Mouse (Mus musculus): ENCODE measurements around the gene Rcc1l.

Gene Rcc1l

DNA sequence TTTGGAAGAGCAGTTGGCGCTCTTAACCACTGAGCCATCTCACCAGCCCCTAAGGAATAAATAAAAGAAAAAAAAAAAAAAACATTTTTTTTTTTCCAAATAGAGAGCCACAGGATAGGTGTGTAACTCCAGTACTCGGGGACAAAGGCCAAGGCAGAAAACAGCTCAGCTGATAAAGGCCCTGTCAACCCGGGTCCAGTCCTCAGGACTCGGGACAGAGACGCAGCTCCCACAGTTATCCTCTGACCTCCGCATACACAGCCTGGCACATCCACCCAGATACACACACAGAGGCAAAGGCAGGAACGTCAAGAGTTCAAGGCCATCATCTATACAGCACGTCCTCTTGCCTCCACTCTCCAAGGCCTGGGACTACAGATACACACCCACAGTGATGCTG lies 6.4 kb downstream of the Rcc1l start:
- no peak for DNase-seq (ENCODE audit: low spot score in 2 of 2)

DNA sequence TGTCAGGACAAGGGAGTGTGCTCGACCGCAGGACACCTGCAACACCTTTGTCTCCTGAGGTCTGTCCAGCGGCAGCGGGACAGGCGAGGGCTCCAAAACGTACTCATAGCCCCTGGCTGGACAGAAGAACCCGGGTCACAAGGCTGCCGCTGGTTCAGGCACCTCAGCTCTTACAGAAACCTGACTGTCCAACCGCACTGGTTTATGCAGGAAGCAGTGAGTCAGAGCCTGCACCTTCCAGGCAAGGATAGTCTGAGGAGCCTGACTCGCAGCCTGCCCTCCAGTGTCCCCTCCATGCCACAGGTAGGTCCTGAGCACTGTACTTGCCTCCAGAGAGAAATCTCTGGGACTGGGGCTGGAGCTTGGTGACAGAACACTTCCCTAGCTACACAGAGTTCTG lies 7.3 kb downstream of the Rcc1l start:
- no peak for DNase-seq (ENCODE audit: low spot score in 2 of 2)

DNA sequence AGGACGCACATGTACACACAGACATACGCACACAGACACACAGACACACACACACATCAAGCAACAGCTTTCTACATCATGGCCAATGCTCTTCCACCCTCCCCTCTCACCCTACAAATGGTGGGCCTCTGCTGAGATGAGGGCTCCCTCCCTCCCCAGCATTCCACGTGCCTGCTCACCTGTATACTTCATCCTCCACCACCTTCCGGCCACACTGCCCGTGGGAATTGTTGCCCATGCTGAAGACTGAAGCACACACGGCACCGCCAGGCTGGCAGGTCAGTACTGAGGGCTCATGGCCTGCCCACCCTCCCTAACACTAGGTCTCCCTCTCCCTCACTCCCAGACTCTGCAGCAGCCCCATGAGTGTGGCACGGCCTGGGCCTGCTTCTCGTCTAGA lies 8.5 kb downstream of the Rcc1l start:
- DNase-seq (ENCODE audit: low spot score in 2 of 2) = no peak

DNA sequence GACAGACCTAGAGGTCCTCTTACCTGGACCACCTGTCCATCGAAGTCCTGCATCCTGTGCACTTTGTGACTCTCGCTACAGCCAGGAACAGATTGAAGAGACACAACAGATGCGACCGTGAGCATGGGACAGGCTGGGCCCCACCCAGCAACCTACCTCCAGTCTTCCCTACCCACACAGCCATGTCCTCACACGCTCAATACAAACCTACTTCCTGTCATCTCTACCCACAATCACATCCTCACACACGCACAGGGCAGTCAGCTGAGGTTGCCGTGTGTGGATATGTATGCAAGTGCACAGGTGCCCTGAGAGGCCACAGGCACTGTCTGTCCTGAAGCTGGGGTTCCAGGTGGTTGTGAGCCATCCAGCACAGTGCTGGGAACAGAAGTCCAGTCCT lies 9.9 kb downstream of the Rcc1l start:
- DNase-seq (ENCODE audit: low spot score in 2 of 2) = no peak

DNA sequence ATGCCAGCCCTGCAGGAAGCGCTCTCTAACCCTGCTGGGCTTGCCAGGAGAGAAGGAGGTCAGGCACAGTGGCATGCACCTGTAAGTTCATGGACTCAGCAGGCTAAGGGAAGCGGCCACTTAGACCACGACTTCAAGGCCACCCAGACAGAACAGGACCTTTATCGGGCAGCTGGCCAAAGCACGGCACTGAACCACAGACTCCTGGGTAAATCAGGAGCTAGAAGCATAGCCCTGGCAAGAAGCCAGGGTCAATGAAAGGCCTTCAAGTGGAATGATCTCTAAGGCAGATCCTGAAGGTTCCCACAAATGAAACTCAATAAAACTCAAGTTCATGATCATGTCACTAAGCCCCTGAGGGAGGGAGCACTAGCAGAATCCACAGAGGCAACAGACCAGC lies 11.9 kb downstream of the Rcc1l start:
- DNase-seq (ENCODE audit: low spot score in 2 of 2) = no peak

DNA sequence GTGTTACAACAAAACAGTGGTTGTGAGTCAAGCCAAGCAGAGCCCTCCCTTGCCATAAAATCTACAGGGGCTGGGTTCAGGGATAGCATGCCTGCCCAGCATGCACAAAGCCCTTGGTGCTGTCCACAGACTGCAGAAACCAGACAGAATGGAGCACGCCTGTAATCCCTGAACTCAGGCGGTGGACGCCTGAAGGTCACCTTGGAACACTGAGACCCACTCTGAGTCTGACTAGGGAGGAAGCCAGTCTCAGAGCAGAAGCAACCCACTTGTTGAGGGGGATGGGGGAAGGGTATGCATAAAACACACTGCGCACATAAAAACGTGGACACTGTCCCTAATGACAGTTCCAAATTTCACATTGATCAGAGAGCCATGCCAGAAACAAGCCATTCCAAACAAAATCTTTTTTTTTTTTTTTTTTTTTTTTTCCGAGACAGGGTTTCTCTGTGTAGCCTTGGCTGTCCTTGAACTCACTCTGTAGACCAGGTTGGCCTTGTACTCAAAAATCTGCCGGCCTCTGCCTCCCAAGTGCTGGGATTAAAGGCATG lies 20.6 kb downstream of the Rcc1l start:
- no peak for DNase-seq (ENCODE audit: low spot score in 2 of 2)

DNA sequence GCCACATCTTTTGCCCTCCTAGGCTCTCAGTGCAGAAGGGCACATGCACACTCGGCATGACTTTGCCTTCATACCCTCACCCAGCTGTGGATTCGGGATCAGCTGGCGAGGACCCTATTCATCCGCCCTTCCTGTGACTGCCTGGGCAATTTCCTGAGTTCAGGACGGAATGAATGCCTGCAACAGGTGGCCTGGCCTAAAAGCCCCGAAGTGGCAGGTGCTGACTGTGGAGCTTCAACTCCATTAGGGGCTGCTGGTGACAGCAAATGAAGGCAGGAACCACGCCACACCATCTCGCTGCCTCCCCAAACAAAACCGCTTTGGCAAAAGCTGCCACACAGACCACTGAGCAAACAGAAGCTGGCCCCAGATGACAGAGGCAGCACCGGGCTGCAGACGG lies 24.7 kb downstream of the Rcc1l start:
- no peak for DNase-seq (ENCODE audit: low spot score in 2 of 2)

DNA sequence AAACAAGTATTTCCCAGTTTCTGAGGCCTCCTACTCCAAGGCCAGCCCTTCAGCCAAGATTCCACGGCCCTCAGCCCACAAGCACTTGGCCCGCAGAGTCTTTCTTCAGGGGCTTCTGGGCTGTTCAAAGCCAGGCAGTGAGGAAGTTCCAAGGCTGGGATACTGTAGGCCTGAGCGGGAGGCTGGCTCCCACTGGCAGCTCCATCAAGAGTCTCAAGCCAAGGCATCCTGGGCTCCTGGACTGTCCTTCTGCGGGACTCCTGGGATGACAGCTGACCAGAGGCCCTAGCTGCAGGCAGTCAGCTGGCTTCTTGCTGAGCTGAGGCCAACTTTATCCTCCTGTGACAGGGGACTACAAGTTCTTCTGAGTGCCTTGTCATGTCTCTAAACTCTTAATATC lies 28.4 kb downstream of the Rcc1l start:
- DNase-seq (ENCODE audit: low spot score in 2 of 2) = no peak

DNA sequence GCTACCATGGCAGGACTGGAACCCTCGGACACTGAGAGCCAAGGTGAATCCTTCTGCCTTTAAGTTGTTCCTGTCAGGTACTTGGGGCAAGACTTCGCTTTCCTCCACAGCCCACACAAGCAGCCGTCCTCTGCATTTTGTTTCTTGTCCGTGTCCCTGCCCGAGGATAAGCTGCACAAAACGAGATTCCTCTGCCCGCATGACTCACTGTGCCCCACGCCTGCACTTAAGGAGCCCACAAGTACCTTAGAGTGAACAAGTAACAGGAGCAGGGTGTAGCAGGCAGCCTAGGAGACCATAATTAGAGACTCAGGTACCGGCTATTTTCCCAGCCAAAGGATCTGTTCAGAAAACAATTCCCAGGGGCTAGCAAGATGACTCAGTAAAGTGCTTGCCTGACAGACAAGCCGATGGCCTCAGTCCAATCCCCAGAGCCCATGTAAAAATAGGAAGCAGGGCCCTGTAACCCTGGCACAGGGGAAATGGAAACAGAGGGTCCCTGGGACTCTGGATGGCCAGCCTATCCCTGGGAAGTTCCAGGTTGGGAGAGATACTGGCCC lies 29.3 kb downstream of the Rcc1l start:
- no peak for DNase-seq (ENCODE audit: low spot score in 2 of 2)

DNA sequence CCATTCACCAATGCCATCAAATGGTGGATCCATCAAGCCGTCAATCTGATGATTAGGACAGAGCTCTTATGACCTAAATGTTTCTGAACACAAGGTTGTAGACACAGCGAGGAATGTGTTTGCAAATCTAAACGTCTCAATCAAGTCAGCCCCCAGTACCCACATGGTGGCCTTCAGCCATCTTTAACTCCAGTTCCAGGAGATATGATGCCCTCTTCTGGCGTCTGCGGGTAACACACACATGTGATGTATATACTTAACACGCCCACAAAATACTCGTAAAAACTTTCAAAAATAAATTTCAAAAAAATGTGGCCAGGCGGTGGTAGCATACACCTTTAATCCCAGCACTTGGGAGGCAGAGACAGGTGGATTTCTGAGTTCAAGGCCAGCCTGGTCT lies 31.6 kb downstream of the Rcc1l start:
- DNase-seq (ENCODE audit: low spot score in 2 of 2) = no peak

DNA sequence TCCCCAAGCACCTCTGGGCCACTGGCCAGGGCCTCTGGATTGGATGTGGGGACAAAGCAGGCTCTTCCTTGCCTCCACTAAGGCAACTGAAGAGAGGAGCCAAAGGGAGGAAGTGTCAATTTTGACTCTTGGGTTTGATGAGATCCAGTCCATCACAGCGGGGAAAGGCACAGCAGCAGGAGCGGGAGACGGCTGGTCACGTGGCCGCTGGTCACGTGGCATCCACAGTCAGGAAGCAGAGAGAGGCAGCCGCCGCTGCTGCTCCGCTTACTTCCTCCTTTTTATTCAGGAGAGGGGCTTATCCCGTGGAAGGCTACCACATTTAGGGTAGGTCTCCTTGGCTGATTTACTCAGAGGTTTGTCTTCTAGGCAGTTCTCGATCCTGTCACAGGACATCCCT lies 34.2 kb downstream of the Rcc1l start:
- no peak for DNase-seq (ENCODE audit: low spot score in 2 of 2)

DNA sequence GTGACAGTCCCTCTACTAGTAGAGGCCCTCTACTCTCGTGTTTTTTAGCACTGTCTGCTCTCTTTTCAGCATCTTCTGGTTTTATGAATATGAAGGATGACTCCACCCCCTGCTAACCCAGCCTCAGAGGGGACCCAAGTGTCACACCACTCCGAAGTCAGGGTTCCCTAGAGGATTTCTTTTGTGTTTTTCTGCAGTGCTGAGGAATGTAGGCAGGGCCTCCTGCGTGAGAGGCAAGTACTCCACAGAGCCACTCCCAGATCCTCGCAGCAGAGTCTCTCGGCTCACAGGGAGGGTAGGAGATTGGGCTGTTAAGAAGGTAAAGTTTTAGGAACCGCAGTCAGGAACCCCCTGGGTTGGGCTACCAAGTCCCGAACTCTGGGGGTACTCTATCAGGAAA lies 35.3 kb downstream of the Rcc1l start:
- DNase-seq (ENCODE audit: low spot score in 2 of 2) = no peak

DNA sequence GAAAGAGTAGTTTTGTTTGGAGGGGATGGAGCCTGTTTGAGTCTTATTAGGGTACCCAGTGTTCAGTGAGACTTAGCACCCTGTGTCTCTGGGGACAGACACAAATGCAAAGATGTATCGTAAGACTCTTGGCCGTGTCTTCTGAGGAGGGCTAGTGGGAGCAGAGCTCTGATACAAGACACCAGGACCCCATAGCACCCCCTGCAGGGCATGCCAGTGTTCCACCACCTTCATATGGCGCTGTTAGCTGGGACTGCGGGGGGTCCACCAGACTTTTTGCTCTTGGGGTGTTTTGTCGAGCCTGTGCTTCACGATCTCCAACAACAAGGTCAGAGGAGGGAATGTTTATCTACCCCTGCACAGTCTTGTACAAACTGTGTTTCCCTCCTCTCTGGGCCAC lies 37.1 kb downstream of the Rcc1l start:
- DNase-seq (ENCODE audit: low spot score in 2 of 2) = no peak

DNA sequence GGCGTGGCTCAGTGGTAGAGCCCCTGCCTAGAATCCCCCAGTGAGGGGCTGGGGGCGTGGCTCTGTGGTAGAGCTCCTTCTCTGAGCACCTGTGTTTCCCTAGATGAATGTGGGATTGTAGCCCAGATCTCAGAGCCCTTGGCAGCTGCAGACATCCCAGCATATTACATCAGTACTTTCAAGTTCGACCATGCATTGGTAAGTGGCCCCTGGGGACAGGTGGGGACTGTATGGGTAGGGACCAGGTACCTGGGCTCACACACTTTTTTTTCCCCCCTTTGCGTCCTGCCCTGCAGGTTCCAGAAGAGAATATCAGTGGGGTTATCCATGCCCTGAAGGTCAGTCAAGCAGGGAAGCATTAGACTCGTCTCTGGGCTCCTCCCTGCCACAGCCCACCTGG lies 38.6 kb downstream of the Rcc1l start:
- no peak for DNase-seq (ENCODE audit: low spot score in 2 of 2)

DNA sequence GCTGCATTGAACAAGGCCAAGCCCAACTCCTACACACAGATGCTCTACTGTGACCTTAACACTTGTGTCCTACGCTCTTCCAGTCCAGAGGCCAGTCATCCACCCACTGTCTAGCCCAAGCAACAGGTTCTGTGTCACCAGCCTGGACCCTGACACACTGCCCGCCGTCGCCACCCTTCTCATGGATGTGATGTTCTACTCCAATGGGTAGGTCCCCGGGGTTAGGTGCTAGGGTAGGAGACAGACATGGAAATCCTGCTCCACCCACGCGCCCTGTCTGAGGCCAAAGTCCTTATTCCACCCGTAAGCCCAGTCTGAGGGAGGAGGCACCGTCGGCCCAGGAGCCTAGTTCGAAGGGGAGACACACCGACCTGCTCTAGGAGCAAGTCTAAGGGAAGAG lies 40.6 kb downstream of the Rcc1l start:
- no peak for DNase-seq (ENCODE audit: low spot score in 2 of 2)

DNA sequence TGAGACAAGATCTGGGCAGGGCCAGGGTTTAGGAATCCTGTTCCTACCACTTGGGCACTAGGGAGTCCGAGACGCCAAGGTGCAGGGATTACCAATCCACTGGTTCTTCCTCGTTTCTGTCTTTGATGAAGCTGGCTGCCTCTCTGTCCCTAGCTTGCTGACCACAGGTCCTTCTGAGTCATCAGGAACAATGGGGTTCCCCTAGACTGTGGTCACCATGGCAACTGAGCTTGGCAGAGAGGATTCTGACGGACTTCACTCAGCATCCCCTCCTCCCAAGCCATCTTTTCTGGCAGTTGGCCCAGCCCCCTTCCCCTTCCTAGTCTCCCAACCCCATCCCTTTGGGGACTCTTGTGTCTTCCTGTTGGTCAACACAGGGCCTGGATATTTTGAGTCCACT lies 45.0 kb downstream of the Rcc1l start:
- no peak for DNase-seq (ENCODE audit: low spot score in 2 of 2)

DNA sequence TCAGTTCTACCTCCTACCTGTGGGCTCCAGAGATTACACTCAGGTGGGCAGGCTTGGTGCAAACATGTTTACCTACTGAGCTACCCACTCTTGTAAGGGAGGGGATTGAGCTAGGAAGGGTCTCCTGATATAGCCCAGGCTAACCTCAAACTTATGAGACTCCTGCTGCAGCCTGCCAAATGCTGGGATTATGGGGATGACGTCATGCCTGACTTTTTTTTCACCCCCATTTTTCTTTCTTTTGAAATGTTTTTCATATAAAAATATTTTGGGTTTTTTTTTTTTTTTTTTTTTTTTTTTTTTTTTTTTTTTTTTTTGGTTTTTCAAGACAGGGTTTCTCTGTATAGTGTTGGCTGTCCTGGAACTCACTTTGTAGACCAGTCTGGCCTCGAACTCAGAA lies 50.3 kb downstream of the Rcc1l start:
- DNase-seq (ENCODE audit: low spot score in 2 of 2) = no peak

DNA sequence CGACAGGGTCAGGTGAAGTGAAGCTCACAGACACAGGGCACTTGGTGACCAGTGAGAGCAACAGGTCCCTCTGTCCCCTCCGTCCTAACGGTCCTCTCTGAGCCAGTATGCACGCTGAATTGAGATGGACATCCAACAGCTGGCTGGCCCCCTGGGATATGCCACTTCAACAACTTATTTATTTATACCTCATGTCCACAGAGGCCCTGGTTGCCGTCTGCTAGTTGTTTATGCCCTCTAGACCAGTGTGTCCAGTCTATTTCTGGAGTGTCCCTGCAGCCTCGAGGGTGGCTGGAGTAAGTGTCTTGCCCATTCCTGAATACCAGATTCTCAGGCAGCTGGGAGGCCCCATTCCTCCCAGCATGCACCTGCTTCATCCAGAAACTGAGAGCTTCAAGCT lies 52.7 kb downstream of the Rcc1l start:
- DNase-seq (ENCODE audit: low spot score in 2 of 2) = no peak

DNA sequence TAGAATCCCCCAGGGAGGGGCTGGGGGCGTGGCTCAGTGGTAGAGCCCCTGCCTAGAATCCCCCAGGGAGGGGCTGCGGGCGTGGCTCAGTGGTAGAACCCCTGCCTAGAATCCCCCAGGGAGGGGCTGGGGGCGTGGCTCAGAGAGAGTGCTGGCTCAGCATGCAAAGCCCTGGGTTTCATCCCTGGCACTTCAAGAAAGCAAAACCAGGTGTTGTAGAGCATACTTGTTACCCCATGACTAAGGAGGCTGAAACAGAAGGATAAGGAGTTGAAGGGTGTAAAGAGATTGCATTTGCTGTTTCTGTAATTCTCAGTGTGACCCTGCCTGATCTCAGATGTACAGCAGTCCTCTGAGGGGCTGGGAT lies 54.7 kb downstream of the Rcc1l start:
- no peak for DNase-seq (ENCODE audit: low spot score in 2 of 2)

DNA sequence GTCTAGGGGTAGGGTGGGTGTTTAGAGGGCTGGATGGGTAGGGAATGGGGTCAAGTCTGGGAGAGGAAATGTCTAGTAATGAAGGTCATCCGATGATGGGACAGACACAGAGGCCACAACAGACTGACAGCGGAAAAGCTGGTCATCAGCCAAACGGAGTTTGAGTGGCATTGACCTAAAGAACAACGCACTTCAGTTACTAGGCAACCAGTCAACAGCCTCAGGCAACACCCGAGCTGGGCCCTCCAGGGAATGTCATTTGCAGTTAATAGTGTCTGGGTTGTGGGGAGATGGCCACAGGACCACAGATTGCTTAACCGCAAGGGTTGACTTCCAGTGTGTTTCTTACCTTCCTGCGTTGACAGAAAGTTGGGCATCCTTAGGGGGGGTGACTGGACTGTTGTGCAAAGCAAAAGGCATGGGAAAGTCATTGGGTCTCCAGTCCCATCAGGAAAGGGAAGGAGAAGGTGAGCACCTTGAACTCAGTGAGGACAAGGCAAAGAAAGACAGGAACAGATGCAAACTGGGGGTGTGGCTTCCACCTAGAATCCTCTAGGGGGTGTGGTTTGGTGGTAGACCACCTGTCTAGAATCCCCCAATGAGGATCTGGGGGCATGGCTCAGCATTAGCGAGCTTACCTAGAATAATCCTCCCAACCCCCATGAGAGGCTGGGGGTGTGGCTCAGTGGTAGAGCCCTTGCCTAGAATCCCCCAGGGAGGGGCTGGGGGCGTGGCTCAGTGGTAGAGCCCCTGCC lies 55.3 kb downstream of the Rcc1l start:
- no peak for DNase-seq (ENCODE audit: low spot score in 2 of 2)

DNA sequence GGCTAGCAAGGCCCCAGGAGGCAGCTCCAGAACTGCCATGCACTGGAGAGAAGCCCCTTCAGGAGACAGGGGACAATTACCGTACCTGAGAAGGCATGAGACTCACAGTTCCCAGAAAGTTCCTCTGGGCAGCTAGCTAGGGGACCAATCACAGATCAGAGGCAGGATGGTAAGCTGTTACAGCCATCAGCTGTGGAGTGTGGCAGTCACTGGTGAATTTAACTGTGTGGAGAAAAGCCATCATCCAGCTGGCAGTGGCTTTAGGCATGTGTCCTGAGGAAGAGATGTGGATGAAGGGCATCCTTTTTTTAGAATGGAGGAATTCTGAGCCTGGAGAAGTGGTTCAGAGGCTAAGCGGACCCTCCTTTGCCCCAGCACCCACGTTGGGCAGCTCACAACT lies 56.4 kb downstream of the Rcc1l start:
- no peak for DNase-seq (ENCODE audit: low spot score in 2 of 2)

DNA sequence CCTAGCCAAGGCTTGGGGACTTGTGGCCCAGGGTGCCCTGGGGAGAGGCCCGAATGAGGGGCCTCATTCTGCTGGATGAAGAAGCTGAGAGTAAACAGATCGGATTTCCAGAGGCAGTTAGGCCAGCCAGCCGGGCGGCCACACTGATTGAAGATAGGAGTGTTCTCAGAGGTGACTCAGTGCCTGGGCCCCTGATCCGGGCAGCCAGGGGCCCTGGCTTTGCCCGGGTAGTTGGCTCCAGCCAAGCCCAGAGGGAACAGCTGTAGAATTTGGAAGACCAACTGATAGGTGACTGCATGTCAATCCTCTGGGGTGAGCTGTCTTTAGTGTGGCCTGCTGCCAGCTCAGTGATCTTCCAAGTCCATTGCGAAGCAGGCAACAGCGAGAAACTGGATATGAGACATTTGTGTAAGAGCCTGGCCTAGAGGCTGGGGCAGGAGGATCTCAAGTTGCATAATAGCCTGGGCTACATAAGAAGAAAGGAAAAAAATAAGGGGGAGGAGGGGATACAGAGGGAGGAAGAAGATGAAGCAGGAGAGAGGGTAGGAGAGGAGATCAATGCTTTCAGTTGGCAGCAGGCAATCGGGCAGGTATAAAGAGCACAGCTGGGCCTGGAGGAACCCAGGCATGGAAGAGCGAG lies 57.0 kb downstream of the Rcc1l start:
- DNase-seq (ENCODE audit: low spot score in 2 of 2) = no peak

DNA sequence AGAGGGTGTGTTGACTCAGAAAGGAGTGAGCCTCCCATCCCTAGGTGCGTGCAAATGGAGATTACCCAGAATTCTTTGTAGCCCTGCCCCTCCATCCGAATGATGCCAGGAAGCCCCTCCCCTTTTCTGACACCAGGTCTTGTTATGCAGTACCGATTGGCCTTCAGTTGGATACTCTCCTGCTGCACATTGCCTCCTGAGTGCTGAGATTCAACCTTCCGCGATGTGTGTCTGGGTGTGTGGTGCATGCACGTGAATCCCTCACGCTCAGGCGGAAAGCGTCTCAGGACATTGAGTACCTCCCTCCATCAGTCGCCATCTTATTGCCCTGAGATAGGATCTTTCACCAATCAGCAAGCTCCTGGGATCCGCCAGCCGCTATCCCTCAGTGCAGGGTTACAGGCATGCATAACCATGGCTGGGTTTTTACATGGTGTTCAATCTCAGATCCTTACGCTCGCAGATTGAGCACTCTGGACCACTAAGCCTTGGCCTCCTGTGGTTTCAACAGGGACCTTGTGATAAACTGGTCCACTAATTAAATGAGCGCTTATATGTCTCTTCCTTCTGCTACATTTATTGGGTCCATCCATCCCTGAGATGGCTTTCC lies 57.7 kb downstream of the Rcc1l start:
- DNase-seq (ENCODE audit: low spot score in 2 of 2) = no peak
